Mouse (Mus musculus): ENCODE results near the gene Dffa.
A peak's percentile ranks its signal among the peaks of the same experiment; 100 is the strongest.
"Not testable (repeated sequence)": the region's sequence is repeated elsewhere in the genome, so short reads cannot be mapped to it uniquely, and the experiment has no call there.

The Dffa gene

GRCm38 (mm10) chr4:149099369-149100017 lies 4.5 kb upstream of the Dffa start, which contains the start of gene Pex14:
TSS of gene Pex14 (minus strand) at chr4:149099876.
- DNase-seq: peak; percentile 94

GRCm38 (mm10) chr4:149100449-149100848 lies 3.5 kb upstream of the Dffa start:
- DNase-seq: not testable (repeated sequence)

GRCm38 (mm10) chr4:149101456-149101855 lies 2.5 kb upstream of the Dffa start:
- DNase-seq: no peak

- not testable (repeated sequence) for DNase-seq
These were observed 16.1 kb downstream of the Dffa start for GRCm38 (mm10) chr4:149119978-149120562.

GRCm38 (mm10) chr4:149123432-149123831 lies 19.5 kb downstream of the Dffa start:
- no peak for DNase-seq

- DNase-seq: no peak
These were observed 21.6 kb downstream of the Dffa start for GRCm38 (mm10) chr4:149125341-149126114.

GRCm38 (mm10) chr4:149126115-149126509 lies 22.2 kb downstream of the Dffa start:
- peak; percentile 37 for DNase-seq

DNA sequence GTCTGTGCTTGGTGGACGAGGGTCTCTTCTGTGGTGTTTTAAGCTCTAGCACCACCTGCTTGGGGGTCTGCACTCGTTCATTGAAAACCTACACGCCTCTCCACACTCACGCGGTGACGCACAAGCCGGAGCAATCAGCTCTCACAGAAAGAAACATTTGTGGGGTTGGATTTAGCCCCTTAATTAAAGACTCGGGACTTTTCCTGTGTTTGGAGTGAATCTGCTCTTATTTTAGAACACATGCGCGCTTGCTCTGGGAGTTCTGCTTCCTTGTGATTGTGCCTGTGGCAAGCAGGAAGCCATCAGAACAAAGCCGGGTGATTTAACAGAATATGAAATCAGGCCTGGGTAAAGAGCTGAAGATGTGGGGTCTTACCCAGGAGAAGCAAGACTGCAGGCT lies 22.7 kb downstream of the Dffa start, which contains the start of gene Cort:
TSS of gene Cort (minus strand) at position 101 of the 400 bp plus-strand sequence.
- DNase-seq: no peak

DNA sequence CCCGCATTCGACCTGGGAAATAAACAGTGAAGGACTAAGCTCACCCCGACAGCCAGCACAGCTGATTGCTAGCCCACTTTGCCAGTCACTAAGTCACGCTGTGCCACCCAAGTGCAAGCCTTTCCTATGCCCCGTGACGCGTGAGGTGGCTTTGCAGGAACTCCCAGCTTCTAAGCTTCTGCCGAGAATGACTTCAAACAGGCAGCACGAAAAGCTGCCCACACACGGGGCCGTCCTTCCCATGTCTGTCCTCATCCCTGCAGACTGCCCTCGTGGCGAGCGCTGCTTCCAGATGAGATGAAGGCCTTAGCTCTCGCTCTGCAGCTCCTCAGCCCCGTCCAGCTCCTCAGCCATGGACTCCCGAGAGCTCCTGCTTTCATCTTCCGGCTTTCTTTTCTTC lies 24.5 kb downstream of the Dffa start:
- DNase-seq: no peak

GRCm38 (mm10) chr4:149131021-149131752 lies 27.2 kb downstream of the Dffa start:
- DNase-seq: no peak

GRCm38 (mm10) chr4:149131789-149132565 lies 28.0 kb downstream of the Dffa start:
- no peak for DNase-seq

GRCm38 (mm10) chr4:149133395-149133794 lies 29.4 kb downstream of the Dffa start:
- no peak for DNase-seq

GRCm38 (mm10) chr4:149136116-149136850 lies 32.3 kb downstream of the Dffa start:
- peak; percentile 38 for DNase-seq

GRCm38 (mm10) chr4:149136982-149137770 lies 33.2 kb downstream of the Dffa start, which contains the start of gene Cenps:
TSS of gene Cenps (minus strand) at chr4:149137629.
- DNase-seq: peak; percentile 96

DNA sequence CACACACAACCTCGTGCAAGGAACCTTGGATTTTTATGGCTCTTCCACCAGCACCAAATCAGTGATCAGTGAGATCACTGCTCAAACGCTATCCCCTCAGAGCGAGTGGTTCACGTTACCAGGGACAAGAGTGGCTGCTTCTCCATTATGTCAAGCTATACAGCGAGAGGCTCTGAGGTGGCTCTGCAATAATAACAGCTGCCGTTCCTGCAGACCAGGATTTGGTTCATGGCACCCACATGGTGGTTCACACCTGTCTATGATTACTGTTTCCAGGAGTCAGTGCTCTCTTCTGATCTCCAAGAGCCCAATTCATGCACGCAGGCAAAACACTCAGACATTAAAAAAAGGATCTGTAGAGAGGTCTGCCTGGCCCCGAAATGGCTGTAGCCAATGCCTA lies 34.6 kb downstream of the Dffa start:
- DNase-seq: no peak

DNA sequence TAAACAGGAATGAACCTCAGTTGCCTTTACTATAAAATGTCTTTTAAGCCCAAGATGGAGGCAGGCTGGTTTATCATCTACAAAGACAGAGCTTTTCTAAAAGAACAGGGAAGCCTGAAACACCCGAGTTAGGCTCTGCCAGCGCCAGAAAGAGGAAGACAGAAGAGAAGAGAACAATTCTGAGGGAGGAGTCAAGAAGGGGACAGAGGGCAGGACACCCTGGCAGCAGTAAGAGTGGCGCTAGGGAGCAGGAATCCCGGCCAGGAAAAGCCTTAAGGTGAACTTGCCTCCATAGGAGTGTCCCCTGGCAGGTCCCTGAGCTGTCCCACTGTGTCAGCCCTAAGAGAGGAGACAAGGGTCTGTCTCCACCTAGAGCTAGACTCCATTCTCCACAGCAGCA lies 39.6 kb downstream of the Dffa start:
- DNase-seq: no peak

DNA sequence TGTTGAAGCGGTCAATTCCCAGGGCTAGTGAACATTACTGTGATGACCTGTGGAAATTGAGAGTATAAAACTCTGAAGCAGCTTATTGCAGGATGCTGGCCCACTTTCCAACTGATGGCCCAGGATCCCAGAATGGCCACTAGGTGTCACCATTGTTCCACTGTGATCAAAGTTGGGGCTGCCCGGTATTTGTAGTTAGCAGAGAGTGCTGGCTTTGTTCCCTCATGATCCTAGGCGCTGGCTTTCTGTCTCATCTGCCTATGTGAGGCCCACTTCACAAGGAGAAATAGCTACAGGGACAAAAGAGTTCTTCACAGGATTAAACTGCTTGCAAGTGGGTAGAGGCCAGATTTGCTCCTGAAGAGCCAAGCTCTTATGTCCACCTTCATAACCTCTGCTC lies 40.5 kb downstream of the Dffa start:
- DNase-seq: peak; percentile 88

GRCm38 (mm10) chr4:149145151-149145550 lies 41.2 kb downstream of the Dffa start:
- no peak for DNase-seq

DNA sequence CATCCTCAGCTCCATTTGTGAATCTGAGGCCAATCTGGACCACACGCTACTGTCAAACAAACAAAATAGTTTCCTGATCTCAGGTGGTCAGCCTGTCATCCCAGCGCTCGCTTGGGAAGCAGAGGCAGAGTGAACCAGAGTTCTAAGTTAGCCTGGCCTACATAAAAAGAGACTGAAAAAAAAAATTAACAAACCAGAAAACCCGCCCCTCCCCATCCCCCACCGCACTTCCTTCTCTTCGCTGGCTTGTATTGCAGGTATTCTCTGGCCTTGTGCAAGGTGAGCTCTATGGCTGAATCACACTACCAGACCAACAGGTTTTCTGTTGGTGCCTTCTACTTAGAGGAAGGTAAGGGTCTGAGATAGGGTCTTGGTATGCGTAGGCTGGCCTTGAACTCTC lies 43.6 kb downstream of the Dffa start:
- DNase-seq: no peak

DNA sequence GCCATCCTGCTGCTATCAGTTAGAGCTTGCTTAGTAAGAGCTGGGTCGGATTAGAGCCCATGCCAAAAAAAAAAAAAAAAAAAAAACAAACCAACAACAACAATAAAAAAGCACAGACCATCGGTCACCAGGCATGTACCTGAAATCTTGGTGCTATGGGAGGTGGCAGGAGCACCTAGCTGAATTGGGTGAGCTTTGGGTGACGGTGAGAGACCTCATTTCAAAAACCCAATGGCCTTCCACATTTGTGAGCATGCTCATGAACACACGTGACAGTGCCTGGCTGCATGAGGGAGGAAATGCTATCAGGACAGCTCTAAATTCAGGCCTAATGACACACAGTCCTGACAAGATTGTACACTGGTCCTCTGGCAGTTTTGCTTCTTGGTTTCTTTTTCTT lies 44.1 kb downstream of the Dffa start:
- DNase-seq: no peak

DNA sequence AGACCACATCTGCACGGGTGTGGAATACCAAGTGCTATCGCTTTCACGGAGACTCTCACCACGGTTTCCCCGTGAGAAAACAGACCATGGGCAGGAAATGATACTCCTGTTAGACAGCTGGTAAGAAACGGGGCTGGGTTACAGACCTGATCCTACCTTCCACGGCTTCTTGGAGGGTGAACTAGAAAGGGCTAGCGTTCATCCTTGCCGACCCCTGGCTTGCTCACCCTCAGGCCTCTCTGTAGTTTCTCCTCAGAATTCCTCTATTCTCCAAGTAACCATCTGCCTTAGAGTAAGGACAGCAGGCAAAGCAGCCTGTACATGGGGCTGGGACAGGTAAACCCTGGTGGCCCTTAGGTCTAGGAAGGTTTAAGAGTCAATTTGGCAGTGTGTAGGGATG lies 45.2 kb downstream of the Dffa start:
- no peak for DNase-seq
